ENCODE assay signal across 8 mouse cellular contexts in the genomic region with DNA sequence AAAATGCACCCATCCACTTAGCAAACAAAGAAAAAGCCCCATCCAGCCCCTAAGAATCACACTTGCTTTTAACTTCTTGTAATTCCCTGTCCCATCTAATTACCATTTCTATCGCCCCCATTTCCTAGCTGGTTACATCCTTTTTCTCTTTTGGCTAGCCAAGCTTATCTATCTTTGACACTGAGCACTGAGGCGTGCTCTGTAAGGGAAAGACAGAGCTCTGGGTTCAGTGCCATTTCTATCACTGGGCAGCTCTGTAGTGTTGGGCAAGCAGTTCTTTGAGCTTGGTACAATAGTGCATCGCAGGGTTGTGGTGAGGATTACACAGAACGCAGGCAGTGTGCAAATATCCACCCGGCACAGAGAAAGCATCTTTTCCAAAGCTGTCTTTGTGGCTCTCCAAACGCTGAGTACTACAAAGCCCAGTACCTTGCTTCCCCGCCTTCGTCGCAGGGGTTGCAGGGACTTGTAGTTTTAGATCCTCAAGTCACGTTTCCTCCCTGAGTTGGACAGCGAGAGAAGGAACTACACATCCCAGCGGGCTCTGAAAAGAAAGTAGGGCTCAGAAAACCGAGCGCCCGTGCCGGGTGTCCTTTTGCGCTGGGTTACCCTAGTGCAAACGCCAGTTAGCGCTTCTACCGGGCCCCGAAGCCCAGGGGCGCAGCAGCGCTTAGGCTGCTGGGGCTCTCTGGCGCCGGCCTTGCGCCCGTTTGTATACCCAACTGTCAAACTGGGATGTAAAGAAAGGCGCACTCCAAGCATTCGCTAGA. TPM values are rescaled to one million over a fixed set of nuclear protein-coding genes. Genes with fewer than 3 reads are reported as not detected.
A peak's percentile ranks its signal among the peaks of the same experiment; 100 is the strongest.
DNase-seq lines count a peak whose midpoint lies in the region; ATAC-seq lines count a peak whose summit lies in the region.

No protein-coding gene starts in this region.

- H3K4me3 ChIP-seq in hindbrain, embryonic 14.5 days (replicated peaks; ENCODE audit: low read length) = peak overlapping the region; percentile 73

- WGBS in hindbrain, embryonic 14.5 days = under 1% methylated on average over 29 of the region's 29 CpGs

- peak overlapping the region; percentile 97 for H3K4me2 ChIP-seq in hindbrain, embryonic 14.5 days (replicated peaks)

- H3K9ac ChIP-seq in hindbrain, embryonic 14.5 days = peak overlapping the region; percentile 78

- no peaks in the 10 kb centered on the region for H3K9me3 ChIP-seq in hindbrain, embryonic 14.5 days (ENCODE audit: control insufficient read depth, low read length)

- H3K36me3 ChIP-seq in hindbrain, embryonic 14.5 days (replicated peaks; ENCODE audit: control insufficient read depth, insufficient read depth) = no peaks in the 10 kb centered on the region

- H3K4me1 ChIP-seq in hindbrain, embryonic 14.5 days (replicated peaks; ENCODE audit: control insufficient read depth, insufficient read depth, low read length) = peaks cover 15% of the 10 kb centered on the region

- no peaks in the 10 kb centered on the region for H3K27me3 ChIP-seq in hindbrain, embryonic 14.5 days (ENCODE audit: control insufficient read depth, insufficient read depth, low read length)

- peak; percentile 91 for ATAC-seq in hindbrain, embryonic 14.5 days (ENCODE audit: low FRiP score)

- peak overlapping the region; percentile 98 for H3K27ac ChIP-seq in hindbrain, embryonic 14.5 days

- peak; percentile 98 for DNase-seq in R1 (ENCODE audit: low read depth, low spot score)
- DNase-seq in cerebellum, postnatal 25 days = peak; percentile 91 to 93
- DNase-seq in frontal cortex, postnatal 25 days (ENCODE audit: low spot score in 2 of 2) = peak; percentile 75 to 87
- DNase-seq in hindbrain, embryonic 14.5 days (ENCODE audit: low spot score) = peak; percentile 93
- DNase-seq in layer of hippocampus, postnatal 36 days = peak; percentile 91 to 92
- peak; percentile 97 for DNase-seq in lung, postnatal 36 days
- DNase-seq in retina, postnatal 1 day = peak; percentile 99
- DNase-seq in urinary bladder, adult 18-20 months (ENCODE audit: low spot score in 2 of 2) = peak; percentile 73 to 87

RNA-seq across cellular contexts. Expression of a gene that starts 1.1 kb away (rescaled TPM):
- 12.3 and 15.0 TPM in 2 replicates for polyA plus RNA-seq in hindbrain, embryonic 14.5 days (2014; fragmentation: Nextera tagmentation; extraction: Ambion mirVana)
- total RNA-seq in layer of hippocampus, postnatal 36 days (2021) = 10 to 100 TPM; 48.7 to 51.8 TPM

RNA-seq across cellular contexts. Expression of a gene that starts 51.2 kb away (rescaled TPM):
- 105 and 111 TPM in 2 replicates for polyA plus RNA-seq in hindbrain, embryonic 14.5 days (2014; fragmentation: Nextera tagmentation; extraction: Ambion mirVana)
- 10 to 100 TPM; 74.5 to 85.0 TPM for total RNA-seq in layer of hippocampus, postnatal 36 days (2021)

Comparison
In these comparisons a context has a peak if more than half of its experiments do, and no peak if none do; other contexts are left out.
1. Peak in every context shown above with its lines: DNase-seq, ATAC-seq, H3K4me3 ChIP-seq and H3K27ac ChIP-seq.